Mouse (Mus musculus) gastrocnemius, postnatal 36 days (tissue): ENCODE data around the gene Dlg1. TPM values are rescaled to one million over a fixed set of nuclear protein-coding genes. Genes with fewer than 3 reads are reported as not detected.

Experiments used
- DNase-seq, 2 experiments: peaks; one replicate each; pipeline ENCODE4 v3.0.0; 2022
- intact Hi-C: fragments of 180-260 bp; cut with DNase I; formaldehyde crosslinking; loops from one replicate; pipeline ENCODE4 v1.15.1; 2025
- total RNA-seq, 2 experiments: library from RNA; stranded (reverse); gene quantifications; 2 replicates each; pipeline ENCODE4 v1.2.3; 2021

Dlg1 gene
- total RNA-seq, 2 experiments from 2014 or later: 38.3 to 39.9 TPM

- intact Hi-C loops: no loop called here
- no peak for DNase-seq
These were observed 9.6 kb upstream of the Dlg1 start for GRCm38 (mm10) chr16:31653616-31654015.

GRCm38 (mm10) chr16:31654021-31654420, 9.2 kb upstream of the Dlg1 start:
- DNase-seq: no peak

GRCm38 (mm10) chr16:31655531-31655930, 7.7 kb upstream of the Dlg1 start:
- no peak for DNase-seq
- intact Hi-C loops: no loop called here

More at GRCm38 (mm10) chr16:31654021-31654420, 9.2 kb upstream of the Dlg1 start:
- intact Hi-C loops: no loop called here

GRCm38 (mm10) chr16:31657502-31657901, 5.7 kb upstream of the Dlg1 start:
- no peak for DNase-seq
- intact Hi-C loops: no loop called here

GRCm38 (mm10) chr16:31658539-31659334, 4.5 kb upstream of the Dlg1 start:
- intact Hi-C loops: no loop called here

GRCm38 (mm10) chr16:31659453-31659852, 3.8 kb upstream of the Dlg1 start:
- no peak for DNase-seq
- intact Hi-C loops: no loop called here

More at GRCm38 (mm10) chr16:31658539-31659334, 4.5 kb upstream of the Dlg1 start:
- DNase-seq: no peak

- no peak for DNase-seq
- intact Hi-C loops: no loop called here
These were observed 476 bp upstream of the Dlg1 start for GRCm38 (mm10) chr16:31662556-31663378.

GRCm38 (mm10) chr16:31664287-31664597, 999 bp downstream of the Dlg1 start:
- no peak for DNase-seq
- intact Hi-C loops: no loop called here

GRCm38 (mm10) chr16:31672202-31672601, 9.0 kb downstream of the Dlg1 start:
- intact Hi-C loops: no loop called here
- DNase-seq: no peak

GRCm38 (mm10) chr16:31677463-31677862, 14.2 kb downstream of the Dlg1 start:
- DNase-seq: no peak
- intact Hi-C loops: no loop called here

GRCm38 (mm10) chr16:31682291-31682690, 19.0 kb downstream of the Dlg1 start:
- intact Hi-C loops: no loop called here
- DNase-seq: no peak

GRCm38 (mm10) chr16:31683670-31684430, 20.6 kb downstream of the Dlg1 start:
- intact Hi-C loops: no loop called here
- no peak for DNase-seq

- no peak for DNase-seq
- intact Hi-C loops: no loop called here
These were observed 21.5 kb downstream of the Dlg1 start for GRCm38 (mm10) chr16:31684771-31685170.

- intact Hi-C loops: no loop called here
These were observed 24.5 kb downstream of the Dlg1 start for GRCm38 (mm10) chr16:31687766-31688165.

GRCm38 (mm10) chr16:31695286-31696020, 32.2 kb downstream of the Dlg1 start:
- DNase-seq: no peak
- intact Hi-C loops: no loop called here

More at GRCm38 (mm10) chr16:31687766-31688165, 24.5 kb downstream of the Dlg1 start:
- no peak for DNase-seq

- no peak for DNase-seq
- intact Hi-C loops: no loop called here
These were observed 33.1 kb downstream of the Dlg1 start for GRCm38 (mm10) chr16:31696367-31696766.

- DNase-seq: no peak
- intact Hi-C loops: no loop called here
These were observed 34.1 kb downstream of the Dlg1 start for GRCm38 (mm10) chr16:31697341-31697740.

- intact Hi-C loops: loop anchor here (2.0 kb wide), 2 partner anchors 238 to 246 kb away; no protein-coding TSS in a partner anchor
These were observed 42.0 kb downstream of the Dlg1 start for GRCm38 (mm10) chr16:31705213-31705612.

GRCm38 (mm10) chr16:31705904-31706303, 42.7 kb downstream of the Dlg1 start:
- DNase-seq: no peak
- intact Hi-C loops: loop anchor here (2.0 kb wide), 2 partner anchors 239 to 247 kb away; no protein-coding TSS in a partner anchor

More at GRCm38 (mm10) chr16:31705213-31705612, 42.0 kb downstream of the Dlg1 start:
- DNase-seq: no peak

- no peak for DNase-seq
These were observed 44.1 kb downstream of the Dlg1 start for GRCm38 (mm10) chr16:31707326-31707725.

More at GRCm38 (mm10) chr16:31707326-31707725, 44.1 kb downstream of the Dlg1 start:
- intact Hi-C loops: no loop called here
